Mouse (Mus musculus): ENCODE measurements around the gene Mrpl44.
A peak's percentile ranks its signal among the peaks of the same experiment; 100 is the strongest.

The Mrpl44 gene

GRCm38 (mm10) chr1:79762282-79763250 is 13.3 kb upstream of the Mrpl44 start:
- no peak for DNase-seq (ENCODE audit: low spot score)

GRCm38 (mm10) chr1:79764031-79764430 is 11.8 kb upstream of the Mrpl44 start:
- DNase-seq (ENCODE audit: low spot score) = no peak

GRCm38 (mm10) chr1:79764483-79764882 is 11.3 kb upstream of the Mrpl44 start:
- no peak for DNase-seq (ENCODE audit: low spot score)

GRCm38 (mm10) chr1:79768231-79768630 is 7.6 kb upstream of the Mrpl44 start:
- no peak for DNase-seq (ENCODE audit: low spot score)

- DNase-seq (ENCODE audit: low spot score) = no peak
These were observed 1.5 kb upstream of the Mrpl44 start for GRCm38 (mm10) chr1:79774164-79774780.

GRCm38 (mm10) chr1:79778011-79778410 is 2.2 kb downstream of the Mrpl44 start:
- DNase-seq (ENCODE audit: low spot score) = no peak

- DNase-seq (ENCODE audit: low spot score) = no peak
These were observed 6.6 kb downstream of the Mrpl44 start for GRCm38 (mm10) chr1:79782433-79782832.

- no peak for DNase-seq (ENCODE audit: low spot score)
These were observed 10.6 kb downstream of the Mrpl44 start for GRCm38 (mm10) chr1:79786267-79786927.

- DNase-seq (ENCODE audit: low spot score) = no peak
These were observed 21.3 kb downstream of the Mrpl44 start for GRCm38 (mm10) chr1:79797084-79797483.

GRCm38 (mm10) chr1:79802858-79803427 is 27.1 kb downstream of the Mrpl44 start:
- DNase-seq (ENCODE audit: low spot score) = no peak

- no peak for DNase-seq (ENCODE audit: low spot score)
These were observed 27.8 kb downstream of the Mrpl44 start for GRCm38 (mm10) chr1:79803614-79804013.

GRCm38 (mm10) chr1:79806865-79807264 is 31.0 kb downstream of the Mrpl44 start:
- no peak for DNase-seq (ENCODE audit: low spot score)

GRCm38 (mm10) chr1:79809447-79809846 is 33.6 kb downstream of the Mrpl44 start:
- DNase-seq (ENCODE audit: low spot score) = no peak

- DNase-seq (ENCODE audit: low spot score) = no peak
These were observed 39.6 kb downstream of the Mrpl44 start for GRCm38 (mm10) chr1:79815446-79815845.

GRCm38 (mm10) chr1:79819296-79819879 is 43.6 kb downstream of the Mrpl44 start:
- DNase-seq (ENCODE audit: low spot score) = no peak

- peak; percentile 25 for DNase-seq (ENCODE audit: low spot score)
These were observed 47.1 kb downstream of the Mrpl44 start for GRCm38 (mm10) chr1:79822806-79823525.

GRCm38 (mm10) chr1:79823951-79824633 is 48.3 kb downstream of the Mrpl44 start:
- DNase-seq (ENCODE audit: low spot score) = no peak
